Mouse (Mus musculus): ENCODE data around the gene Myo1b.

The Myo1b gene

GRCm38 (mm10) chr1:51778241-51778640, 137.6 kb downstream of the Myo1b start:
- DNase-seq: no peak

DNA sequence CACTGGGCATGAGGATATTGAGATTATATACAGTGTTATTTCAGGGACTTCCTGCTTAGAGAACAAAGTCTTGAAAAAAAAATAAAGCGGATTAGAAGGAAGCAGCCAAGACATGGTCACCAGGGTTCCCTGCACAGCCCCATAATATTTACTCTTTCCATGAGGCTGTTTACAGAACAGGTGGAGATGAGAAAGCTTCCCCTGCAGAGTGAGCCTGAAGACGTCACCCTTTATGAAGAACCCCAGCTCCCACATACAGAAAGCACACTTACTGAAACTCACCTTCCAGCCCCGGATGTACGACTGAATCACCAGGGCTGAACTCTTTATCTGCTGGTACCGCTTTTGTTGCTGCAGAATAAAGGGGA, 145.4 kb downstream of the Myo1b start:
- DNase-seq: no peak

DNA sequence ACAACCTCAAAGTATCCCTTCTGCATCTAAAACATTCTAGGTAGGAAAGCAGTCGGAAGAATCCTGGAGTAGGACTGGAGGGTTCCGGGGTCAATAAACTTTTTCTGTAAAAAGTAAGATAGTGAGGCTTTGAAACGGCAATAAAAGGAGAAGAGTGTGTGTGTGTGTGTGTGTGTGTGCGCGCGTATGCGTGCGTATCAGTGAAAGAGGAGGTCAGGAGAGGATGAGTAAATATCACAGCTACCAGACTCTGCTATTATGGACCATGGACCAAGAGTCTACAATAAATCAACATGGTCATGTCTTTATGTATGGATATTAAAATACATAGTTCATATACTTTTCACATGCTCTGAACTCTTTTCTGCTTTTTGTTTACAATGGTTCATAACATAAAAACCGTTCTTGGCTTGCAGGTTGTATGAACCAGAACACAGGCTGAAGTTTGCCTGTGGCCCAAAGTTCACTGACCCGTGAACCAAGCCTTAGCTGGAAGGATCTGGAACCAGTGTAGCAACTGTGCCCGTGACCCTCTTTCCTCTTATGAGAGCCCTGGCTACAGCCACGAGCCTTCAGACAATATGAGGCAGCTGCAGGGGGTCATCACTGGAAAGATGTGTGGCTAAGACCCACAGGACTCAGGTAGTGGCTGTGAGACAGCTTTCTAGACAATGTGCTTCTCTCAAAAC, 145.9 kb downstream of the Myo1b start:
- DNase-seq: no peak

GRCm38 (mm10) chr1:51766271-51766670, 149.6 kb downstream of the Myo1b start:
- DNase-seq: no peak

GRCm38 (mm10) chr1:51765156-51765555, 150.7 kb downstream of the Myo1b start:
- DNase-seq: no peak

DNA sequence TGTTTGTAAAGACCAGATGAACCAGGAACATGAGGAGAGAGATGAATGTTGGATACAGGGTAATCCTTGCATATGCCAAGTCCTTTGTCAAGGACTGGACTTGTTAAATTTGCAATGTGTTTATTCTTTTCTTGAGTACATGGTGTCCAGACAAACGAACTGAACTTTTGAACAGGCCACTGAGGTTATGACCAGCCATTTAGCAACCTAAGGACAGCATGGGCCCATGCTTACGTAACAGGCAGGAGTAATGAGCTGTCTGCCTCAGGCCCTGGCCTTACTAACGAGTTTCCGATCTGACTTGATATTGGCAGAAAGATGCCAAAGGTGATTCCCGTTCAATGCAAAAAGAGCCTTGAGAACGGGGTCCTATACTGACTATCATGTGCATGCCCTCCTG, 156.2 kb downstream of the Myo1b start:
- no peak for DNase-seq

- DNase-seq: peak; percentile 17
Measured at GRCm38 (mm10) chr1:51758326-51759109, 157.4 kb downstream of the Myo1b start.

GRCm38 (mm10) chr1:51753621-51754020, 162.2 kb downstream of the Myo1b start:
- no peak for DNase-seq

DNA sequence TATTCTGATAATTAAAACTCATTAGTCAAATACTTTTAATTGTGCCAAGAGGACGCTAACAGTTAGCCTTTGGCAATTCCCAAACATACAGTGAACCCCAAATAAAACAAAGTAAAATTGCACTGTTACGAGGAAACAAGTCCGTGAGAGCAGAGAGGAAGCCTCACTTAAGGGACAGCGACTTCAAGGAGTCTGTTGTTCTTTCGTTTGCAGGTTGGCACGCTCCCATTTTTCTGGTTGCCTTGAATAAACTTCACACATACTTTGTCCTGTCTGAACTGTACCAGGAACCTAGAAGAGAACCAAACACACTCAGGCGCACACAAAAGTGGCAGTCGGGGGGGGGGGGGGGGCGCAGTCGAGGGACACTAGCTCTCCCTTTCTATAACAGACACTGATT, 164.9 kb downstream of the Myo1b start:
- no peak for DNase-seq

GRCm38 (mm10) chr1:51748306-51748705, 167.6 kb downstream of the Myo1b start:
- no peak for DNase-seq

DNA sequence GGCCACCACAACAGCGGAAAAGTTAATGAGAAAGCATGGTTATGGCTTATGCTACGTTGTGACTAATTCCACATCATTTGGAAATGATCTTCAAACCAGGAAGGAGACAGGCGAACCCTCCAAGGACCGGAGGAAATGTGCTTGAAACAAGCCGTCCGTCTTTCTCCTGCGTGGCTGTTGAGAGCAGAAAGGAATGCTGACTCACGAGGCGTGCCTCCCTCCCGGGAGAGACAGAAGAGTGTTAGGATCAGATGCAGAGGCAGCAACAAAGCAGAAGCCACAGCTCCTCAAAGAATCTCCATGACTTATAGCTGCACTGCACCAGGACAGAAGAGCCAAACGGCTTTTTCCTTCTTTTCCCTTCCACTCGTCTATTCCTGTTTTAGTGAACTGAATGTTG, 168.4 kb downstream of the Myo1b start:
- DNase-seq: no peak

DNA sequence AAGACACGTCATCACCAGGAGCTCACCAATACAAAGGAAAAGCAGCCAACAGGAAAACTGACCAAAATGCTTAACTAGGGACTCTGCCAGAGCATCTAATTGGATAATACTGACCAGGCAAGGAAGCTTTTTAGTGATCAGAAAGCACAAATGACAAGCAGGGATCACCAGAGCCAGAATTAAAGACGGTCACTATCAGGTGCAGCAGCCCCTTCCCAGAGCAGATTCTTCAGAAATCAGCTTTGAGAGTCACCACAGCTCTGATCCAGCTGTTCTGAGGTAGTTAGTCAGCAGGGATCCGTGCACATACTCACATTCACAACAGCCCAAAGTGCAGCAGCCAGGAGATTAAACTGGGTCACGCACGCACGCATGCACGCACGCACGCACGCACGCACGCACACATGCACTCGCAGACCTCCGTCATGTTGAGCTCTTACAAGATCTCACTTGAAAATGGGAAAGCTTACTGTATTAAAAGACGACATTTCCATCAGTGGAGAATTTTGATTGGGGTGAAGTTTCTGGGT, 169.1 kb downstream of the Myo1b start:
- no peak for DNase-seq

- DNase-seq: no peak
Measured at GRCm38 (mm10) chr1:51743756-51744425, 172.0 kb downstream of the Myo1b start.

DNA sequence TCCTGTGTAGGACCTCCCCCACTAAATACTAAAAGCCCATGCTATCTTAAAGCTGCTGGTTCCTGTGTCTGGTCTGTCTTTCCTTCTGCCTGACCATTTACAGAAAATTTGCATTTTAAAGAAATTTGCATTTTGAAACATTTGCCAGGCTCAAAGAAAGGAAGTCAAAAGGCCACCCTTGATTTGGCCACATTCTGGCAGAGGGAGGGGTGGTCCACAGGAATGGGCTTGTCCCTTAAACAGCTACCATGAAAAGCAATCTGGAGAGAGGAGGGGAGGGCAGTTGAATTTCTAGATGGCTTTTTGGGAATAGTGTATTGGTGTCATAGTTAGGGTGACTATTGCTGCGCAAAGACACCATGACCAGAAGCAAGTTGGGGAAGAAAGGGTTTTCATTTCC, 173.3 kb downstream of the Myo1b start:
- no peak for DNase-seq

DNA sequence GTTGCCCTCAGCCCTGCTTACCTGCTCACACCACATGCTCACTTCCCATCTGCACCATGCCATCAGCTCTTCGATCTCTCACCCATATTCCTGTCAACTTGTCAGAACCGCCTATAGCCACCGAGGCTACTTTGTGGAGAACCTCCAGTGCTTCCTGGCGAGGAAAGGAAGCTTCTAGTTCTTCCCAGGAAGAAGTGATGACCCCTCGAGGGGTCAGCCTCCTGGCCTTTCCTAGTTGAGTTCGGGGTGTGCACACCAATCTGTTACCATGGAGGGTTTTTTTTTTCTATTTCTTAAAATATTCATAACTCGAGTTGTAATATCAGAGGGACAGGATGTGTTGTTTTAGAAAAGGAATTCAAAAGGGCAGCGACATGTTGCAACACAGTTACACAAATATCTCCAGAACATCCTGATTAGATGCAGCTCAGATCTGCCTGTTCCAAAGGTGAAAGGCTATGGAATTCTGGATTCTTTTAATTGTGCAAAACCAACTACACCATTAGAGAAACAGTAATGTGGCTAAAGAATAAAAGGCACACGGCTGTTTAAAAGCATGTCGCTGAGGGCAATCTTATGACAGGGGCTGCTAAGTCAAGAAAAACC, 175.1 kb downstream of the Myo1b start:
- DNase-seq: no peak

GRCm38 (mm10) chr1:51739252-51739852, 176.5 kb downstream of the Myo1b start:
- peak; percentile 43 for DNase-seq

DNA sequence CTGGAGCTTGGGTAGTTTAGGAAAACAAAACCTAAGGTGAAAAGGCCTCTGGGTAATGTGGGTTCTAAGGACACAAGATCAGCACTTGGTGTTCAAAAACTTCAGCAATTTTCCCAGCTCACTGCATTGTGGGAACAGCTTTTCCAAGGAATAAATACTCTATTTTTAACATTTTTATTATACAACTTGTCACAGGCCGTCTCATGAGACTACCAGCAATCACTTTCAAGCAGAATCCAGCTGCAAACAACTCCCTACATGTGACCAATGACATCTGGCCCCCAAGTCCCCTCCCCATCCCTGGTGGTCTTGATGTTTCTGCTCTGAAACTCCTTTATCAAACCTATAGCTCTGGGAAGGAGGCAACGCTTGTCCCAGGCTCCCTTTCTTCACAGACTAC, 179.0 kb downstream of the Myo1b start:
- DNase-seq: no peak

DNA sequence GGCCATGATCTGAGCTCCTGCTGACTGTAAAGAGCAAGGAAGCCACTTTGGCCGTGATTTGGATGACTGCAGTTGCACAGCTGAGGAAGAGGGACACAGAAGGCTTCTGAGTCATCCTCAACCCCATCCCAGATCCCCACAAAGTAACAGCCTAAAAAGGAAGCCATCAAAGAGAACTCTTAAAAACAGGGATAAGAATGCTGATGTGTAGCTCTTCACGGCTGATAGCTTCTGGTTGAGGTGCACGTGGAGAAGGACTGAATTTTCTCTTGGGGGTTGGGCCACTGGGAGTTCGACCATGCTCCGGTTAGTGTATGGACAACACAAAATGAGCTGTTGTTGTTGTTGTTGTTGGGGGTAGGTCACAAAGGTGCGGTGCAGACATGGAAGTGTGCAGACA, 181.2 kb downstream of the Myo1b start:
- DNase-seq: no peak

DNA sequence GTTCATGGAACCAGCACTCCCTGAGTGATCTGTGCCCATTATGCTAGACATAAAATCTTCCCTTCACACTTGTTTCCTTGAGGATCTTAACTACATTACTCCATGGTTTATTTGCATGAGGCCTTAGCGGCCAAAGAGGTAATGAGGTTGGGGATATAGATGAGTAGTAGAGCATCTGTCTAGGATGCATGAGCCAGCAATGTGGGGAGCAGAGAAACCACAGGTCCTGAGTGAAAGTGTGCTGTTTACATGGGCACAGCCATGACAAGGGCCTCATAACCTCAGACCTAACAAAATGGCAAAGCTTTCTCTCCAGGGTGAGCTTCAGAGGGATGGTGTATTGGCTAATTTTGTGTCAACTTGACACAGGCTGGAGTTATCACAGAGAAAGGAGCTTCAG, 186.5 kb downstream of the Myo1b start:
- no peak for DNase-seq

DNA sequence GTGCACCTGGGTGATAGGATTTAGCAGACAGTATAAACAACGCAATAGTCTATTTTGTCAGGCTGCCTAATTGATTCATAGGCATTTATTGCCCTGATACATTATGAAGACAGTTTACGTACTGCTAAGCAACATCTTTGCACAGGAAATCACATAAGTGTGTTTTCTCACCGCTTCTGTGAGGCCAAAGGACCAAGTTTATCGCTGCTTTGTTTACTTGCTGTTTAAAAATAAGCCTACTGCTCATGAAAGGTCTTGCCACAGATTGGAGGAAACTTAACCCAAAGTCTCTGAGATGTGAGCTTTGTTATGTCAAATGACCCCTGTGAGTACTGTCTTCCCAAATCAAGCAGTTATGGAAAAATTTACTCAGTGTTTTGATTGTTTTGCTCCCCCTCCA, 187.1 kb downstream of the Myo1b start:
- no peak for DNase-seq

GRCm38 (mm10) chr1:51719897-51720673, 195.8 kb downstream of the Myo1b start:
- DNase-seq: peak; percentile 18

GRCm38 (mm10) chr1:51710831-51711230, 205.0 kb downstream of the Myo1b start:
- DNase-seq: no peak
